Mouse (Mus musculus): ENCODE results near the gene Nme8.
A peak's percentile ranks its signal among the peaks of the same experiment; 100 is the strongest.

Nme8 gene

GRCm38 (mm10) chr13:19697790-19698189 lies at the start of gene Nme8:
Gene Nme8, minus strand, starts transcription at chr13:19697794.
- DNase-seq, result no peak

GRCm38 (mm10) chr13:19745741-19746140 lies 48.1 kb upstream of the Nme8 start:
- no peak for DNase-seq

- DNase-seq, result no peak
These were observed 46.9 kb upstream of the Nme8 start for GRCm38 (mm10) chr13:19744536-19744935.

- DNase-seq, result peak; percentile 16
These were observed 37.0 kb upstream of the Nme8 start for GRCm38 (mm10) chr13:19734597-19734996.

- DNase-seq, result no peak
These were observed 33.2 kb upstream of the Nme8 start for GRCm38 (mm10) chr13:19730826-19731225.

- DNase-seq, result no peak
These were observed 21.4 kb upstream of the Nme8 start for GRCm38 (mm10) chr13:19718954-19719353.

- no peak for DNase-seq
These were observed 19.6 kb upstream of the Nme8 start for GRCm38 (mm10) chr13:19717201-19717600.

- DNase-seq, result no peak
These were observed 6.2 kb upstream of the Nme8 start for GRCm38 (mm10) chr13:19703806-19704205.

GRCm38 (mm10) chr13:19701443-19702078 lies 4.0 kb upstream of the Nme8 start:
- peak; percentile 78 for DNase-seq

GRCm38 (mm10) chr13:19700733-19701442 lies 3.3 kb upstream of the Nme8 start:
- DNase-seq, result peak; percentile 4

GRCm38 (mm10) chr13:19698524-19699173 lies 1.1 kb upstream of the Nme8 start:
- peak; percentile 2 for DNase-seq

GRCm38 (mm10) chr13:19690417-19690816 lies 7.2 kb downstream of the Nme8 start:
- no peak for DNase-seq

- DNase-seq, result no peak
These were observed 7.6 kb downstream of the Nme8 start for GRCm38 (mm10) chr13:19689971-19690370.

GRCm38 (mm10) chr13:19684007-19684406 lies 13.6 kb downstream of the Nme8 start:
- peak; percentile 26 for DNase-seq

- DNase-seq, result peak; percentile 38
These were observed 14.5 kb downstream of the Nme8 start for GRCm38 (mm10) chr13:19682879-19683640.

- no peak for DNase-seq
These were observed 23.0 kb downstream of the Nme8 start for GRCm38 (mm10) chr13:19674601-19675000.

GRCm38 (mm10) chr13:19674025-19674424 lies 23.6 kb downstream of the Nme8 start:
- no peak for DNase-seq

GRCm38 (mm10) chr13:19668355-19669140 lies 29.0 kb downstream of the Nme8 start:
- no peak for DNase-seq

- no peak for DNase-seq
These were observed 45.2 kb downstream of the Nme8 start for GRCm38 (mm10) chr13:19652405-19652804.

GRCm38 (mm10) chr13:19649824-19650223 lies 47.8 kb downstream of the Nme8 start:
- DNase-seq, result no peak

- DNase-seq, result no peak
These were observed 53.4 kb downstream of the Nme8 start for GRCm38 (mm10) chr13:19644225-19644624.

GRCm38 (mm10) chr13:19643519-19643918 lies 54.1 kb downstream of the Nme8 start:
- DNase-seq, result no peak
